Mouse (Mus musculus) brain, embryonic 14.5 days (tissue): ENCODE results near the gene Ghsr.

Experiments
- CTCF ChIP-seq: fragments of 200-500 bp; IDR thresholded peaks from 2 replicates; pipeline ENCODE4 v1.5.1; 2012; ENCODE audit warnings: inconsistent platforms, mild to moderate bottlenecking, moderate library complexity, borderline replicate concordance; ENCODE audit not compliant: insufficient read depth, insufficient read length; ENCODE audit errors: extremely low read depth
- POLR2A ChIP-seq: fragments of 200-500 bp; IDR thresholded peaks from 2 replicates; pipeline ENCODE4 v1.6.1; 2012; ENCODE audit warnings: mild to moderate bottlenecking, inconsistent platforms, borderline replicate concordance; ENCODE audit not compliant: poor library complexity, insufficient read depth, insufficient read length, severe bottlenecking; ENCODE audit errors: extremely low read depth

- no peak for TF ChIP-seq CTCF
- TF ChIP-seq POLR2A: no peak
Observed at GRCm38 (mm10) chr3:27351105-27351504, 20.0 kb upstream of the Ghsr start.
